Mouse (Mus musculus) kidney, adult 2 months (tissue): ENCODE results near the gene Luzp1.

Experiments used
- CTCF ChIP-seq: fragments of 200-500 bp; conservative IDR thresholded peaks from 2 replicates; pipeline ENCODE4 v1.5.1; 2011; ENCODE audit warnings: low read depth, mild to moderate bottlenecking, control low read depth, low read length, moderate library complexity, mixed read lengths; ENCODE audit not compliant: insufficient read depth, insufficient read length
- POLR2A ChIP-seq: fragments of 200-500 bp; IDR thresholded peaks from one replicate; pipeline ENCODE4 v1.6.1; 2011; ENCODE audit warnings: low read depth, low read length, control low read depth

GRCm38 (mm10) chr4:136486549-136486948 is 17.0 kb downstream of the Luzp1 start:
- TF ChIP-seq CTCF (no peak), POLR2A (no peak)
